Mouse (Mus musculus) adrenal gland (tissue): ENCODE data around the gene Pitpnc1.
"Not testable (repeated sequence)": the region's sequence is repeated elsewhere in the genome, so short reads cannot be mapped to it uniquely, and the experiment has no call there.

Experiments
- intact Hi-C: fragments of 180-260 bp; cut with DNase I; formaldehyde crosslinking; loops from one replicate; pipeline ENCODE4 v1.15.1; 2025
- long read RNA-seq, 2 experiments: library from polyadenylated mRNA; unstranded; transcript quantifications; one replicate each; pipeline ENCODE4 v2.0.0; 2020; ENCODE audit warnings: borderline replicate concordance in 1 of 2; ENCODE audit not compliant: insufficient replicate concordance in 1 of 2

Gene Pitpnc1
- long read RNA-seq, experiment 1, partial matches to known transcripts = 3 of 9 reads
- long read RNA-seq, experiment 1, other reads (novel, unspliced or antisense) = 6 of 9 reads
- long read RNA-seq, experiment 2, partial matches to known transcripts = 1 of 3 reads
- long read RNA-seq, experiment 2, other reads (novel, unspliced or antisense) = 2 of 3 reads

- intact Hi-C loops = loop anchor here (2.0 kb wide), 1 partner anchor 84 kb away; no protein-coding TSS in a partner anchor
Observed at GRCm38 (mm10) chr11:107470521-107471041, at the start of gene Pitpnc1. Gene Pitpnc1, minus strand, starts transcription at chr11:107470699.

- intact Hi-C loops = loop anchor here (10.0 kb wide), 3 partner anchors 66 to 476 kb away; no protein-coding TSS in a partner anchor
Observed at GRCm38 (mm10) chr11:107518645-107519429, 48.3 kb upstream of the Pitpnc1 start.

- intact Hi-C loops = loop anchor here (10.0 kb wide), 3 partner anchors 68 to 478 kb away; no protein-coding TSS in a partner anchor
Observed at GRCm38 (mm10) chr11:107516387-107516786, 45.9 kb upstream of the Pitpnc1 start.

GRCm38 (mm10) chr11:107513047-107513446 lies 42.5 kb upstream of the Pitpnc1 start:
- intact Hi-C loops = loop anchor here (5.0 to 10.0 kb wide), 4 partner anchors 34 to 482 kb away; partner anchors contain the start of gene Helz

GRCm38 (mm10) chr11:107511954-107512353 lies 41.5 kb upstream of the Pitpnc1 start:
- intact Hi-C loops = loop anchor here (5.0 to 10.0 kb wide), 4 partner anchors 35 to 483 kb away; partner anchors contain the start of gene Helz

- intact Hi-C loops = loop anchor here (5.0 to 10.0 kb wide), 4 partner anchors 37 to 484 kb away; partner anchors contain the start of gene Helz
Observed at GRCm38 (mm10) chr11:107510362-107511269, 40.1 kb upstream of the Pitpnc1 start.

- intact Hi-C loops = loop anchor here (5.0 to 10.0 kb wide), 4 partner anchors 38 to 485 kb away; partner anchors contain the start of gene Helz
Observed at GRCm38 (mm10) chr11:107509631-107510338, 39.3 kb upstream of the Pitpnc1 start.

GRCm38 (mm10) chr11:107506260-107506659 lies 35.8 kb upstream of the Pitpnc1 start:
- intact Hi-C loops = no loop called here

GRCm38 (mm10) chr11:107504364-107504763 lies 33.9 kb upstream of the Pitpnc1 start:
- intact Hi-C loops = not testable (repeated sequence)

- intact Hi-C loops = no loop called here
Observed at GRCm38 (mm10) chr11:107502801-107503200, 32.3 kb upstream of the Pitpnc1 start.

- intact Hi-C loops = no loop called here
Observed at GRCm38 (mm10) chr11:107484341-107484740, 13.8 kb upstream of the Pitpnc1 start.

- intact Hi-C loops = no loop called here
Observed at GRCm38 (mm10) chr11:107479862-107480203, 9.3 kb upstream of the Pitpnc1 start.

GRCm38 (mm10) chr11:107479053-107479861 lies 8.8 kb upstream of the Pitpnc1 start, which contains the start of gene Psmd12:
Gene Psmd12, plus strand, starts transcription at chr11:107479484.
- intact Hi-C loops = no loop called here

GRCm38 (mm10) chr11:107473137-107473820 lies 2.8 kb upstream of the Pitpnc1 start:
- intact Hi-C loops = loop anchor here (2.0 kb wide), 1 partner anchor 258 kb away; no protein-coding TSS in a partner anchor

GRCm38 (mm10) chr11:107472304-107472703 lies 1.8 kb upstream of the Pitpnc1 start:
- intact Hi-C loops = loop anchor here (2.0 kb wide), 1 partner anchor 258 kb away; no protein-coding TSS in a partner anchor

GRCm38 (mm10) chr11:107471071-107471720 lies 697 bp upstream of the Pitpnc1 start:
- intact Hi-C loops = loop anchor here (2.0 kb wide), 1 partner anchor 84 kb away; no protein-coding TSS in a partner anchor

GRCm38 (mm10) chr11:107469523-107470371 lies 752 bp downstream of the Pitpnc1 start:
- intact Hi-C loops = loop anchor here (2.0 to 5.0 kb wide), 2 partner anchors 83 to 192 kb away; no protein-coding TSS in a partner anchor
